Mouse (Mus musculus) adrenal gland, adult 2 months (tissue): Measurements from ENCODE around the gene Thsd4. TPM values are rescaled to one million over a fixed set of nuclear protein-coding genes. Genes with fewer than 3 reads are reported as not detected.
"Not testable (repeated sequence)": the region's sequence is repeated elsewhere in the genome, so short reads cannot be mapped to it uniquely, and the experiment has no call there.

Source experiments
- DNase-seq: peaks from one replicate; pipeline ENCODE4 v3.0.0; 2021
- polyA plus RNA-seq: library from polyadenylated mRNA; depleted of rRNA; stranded (reverse); fragments of >200 nt; gene quantifications from 2 replicates; pipeline ENCODE4 v1.2.3, GENCODE M21; 2012; rRNA removed
- total RNA-seq, 2 experiments: library from RNA; stranded (reverse); gene quantifications; 2 replicates each; pipeline ENCODE4 v1.2.3; 2021

Gene Thsd4
- total and polyA plus RNA-seq, 3 experiments = 2.4 to 5.0 (median 3.7) TPM

- DNase-seq = no peak
Observed at GRCm38 (mm10) chr9:59943826-59944225, 578.0 kb downstream of the Thsd4 start.

DNA sequence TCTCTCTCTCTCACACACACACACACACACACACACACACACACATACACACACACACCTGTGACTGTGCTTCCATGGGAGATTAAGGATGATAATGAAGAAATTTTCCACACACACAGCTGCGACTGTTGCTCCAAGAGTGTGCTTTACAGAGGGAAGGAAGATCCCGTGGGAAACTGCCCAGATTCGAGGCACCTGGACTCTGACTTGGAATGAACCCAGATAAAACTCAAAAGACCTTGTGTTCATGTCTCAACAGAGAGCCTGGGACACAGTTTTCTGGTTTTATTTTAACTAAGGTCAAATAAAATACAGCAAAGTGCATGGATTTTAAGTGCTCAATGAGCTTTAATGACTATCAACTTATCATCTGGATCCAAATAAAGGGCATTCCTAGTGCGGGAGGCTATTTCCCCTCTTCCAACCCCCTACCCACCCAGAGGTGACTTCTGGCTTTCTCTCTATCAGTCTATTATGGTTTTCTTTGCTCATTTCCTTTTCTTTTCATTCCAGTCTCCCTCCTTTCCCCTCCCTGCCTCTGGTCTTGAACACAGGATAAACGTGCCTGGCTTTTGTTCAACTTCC is 579.3 kb downstream of the Thsd4 start:
- no peak for DNase-seq

DNA sequence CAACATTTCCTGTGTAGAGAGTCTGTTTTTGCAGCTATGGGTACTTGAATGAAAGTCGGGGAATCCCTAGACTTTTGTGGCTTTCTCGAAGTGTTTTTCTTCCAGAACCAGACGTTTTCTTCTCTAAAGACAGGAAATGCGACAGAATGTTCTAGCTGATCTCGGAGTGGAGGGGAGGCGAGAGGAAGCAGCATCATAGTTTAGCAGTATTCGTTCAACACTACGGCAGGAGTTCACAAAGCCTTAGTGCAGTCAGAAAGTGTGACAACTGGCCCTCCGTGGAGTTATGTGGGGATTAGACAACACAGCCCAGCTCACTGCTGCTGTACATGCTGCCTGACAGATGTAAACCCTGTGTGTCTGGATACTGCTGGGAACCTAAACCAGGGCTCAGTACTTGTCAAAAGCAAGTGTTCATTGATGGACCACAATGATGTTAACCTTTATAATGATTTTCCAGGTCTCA is 579.9 kb downstream of the Thsd4 start:
- no peak for DNase-seq

- DNase-seq = no peak
Observed at GRCm38 (mm10) chr9:59940913-59941884, 580.6 kb downstream of the Thsd4 start.

- no peak for DNase-seq
Observed at GRCm38 (mm10) chr9:59939691-59940090, 582.2 kb downstream of the Thsd4 start.

DNA sequence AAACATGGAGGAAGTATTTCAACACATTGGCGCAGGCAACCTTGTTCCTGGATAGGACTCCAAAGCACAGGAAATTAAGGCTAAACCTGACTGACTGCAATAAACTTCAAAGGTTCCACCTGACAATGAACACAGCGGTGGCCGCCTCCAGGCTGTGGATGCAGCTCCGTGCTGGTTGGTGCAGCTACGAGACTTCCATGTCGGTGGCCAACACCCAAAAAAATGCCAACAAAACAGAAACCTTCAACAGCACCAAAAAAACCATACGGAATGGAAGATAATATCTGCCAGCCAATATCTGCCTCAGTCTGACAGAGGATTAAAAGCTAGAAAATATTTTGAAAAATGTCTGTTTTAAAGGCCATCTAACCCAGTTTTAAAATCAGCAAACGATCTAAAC is 583.3 kb downstream of the Thsd4 start:
- DNase-seq = no peak

DNA sequence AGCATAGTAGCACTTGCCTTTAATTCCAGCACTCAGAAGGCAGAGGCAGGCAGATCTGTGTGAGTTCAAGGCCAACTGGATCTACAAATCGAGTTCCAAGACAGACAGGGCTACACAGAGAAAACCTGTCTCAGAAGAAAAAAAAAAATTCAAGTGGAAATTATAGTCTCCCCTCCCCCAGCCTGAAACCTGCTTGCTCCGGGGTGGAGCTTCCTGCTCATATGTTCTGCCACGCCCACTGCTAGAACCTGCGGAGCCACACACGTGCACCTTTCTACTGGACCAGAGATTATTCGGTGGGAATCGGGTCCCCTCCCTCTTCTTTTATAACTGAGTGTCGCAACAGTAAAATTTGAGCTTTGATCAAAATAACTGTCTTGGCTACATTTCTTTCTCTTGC is 586.0 kb downstream of the Thsd4 start:
- DNase-seq = not testable (repeated sequence)

GRCm38 (mm10) chr9:59930248-59930647 is 591.6 kb downstream of the Thsd4 start:
- DNase-seq = no peak

Other genes starting within 250 kb of the Thsd4 start
- 10 to 100 TPM; 13.8 to 15.7 TPM for gene Lrrc49, start 166.1 kb upstream of the Thsd4 start, total RNA-seq
- 2.8 and 2.9 TPM in 2 replicates for gene Lrrc49, start 166.1 kb upstream of the Thsd4 start, polyA plus RNA-seq
- gene Larp6, start 190.9 kb upstream of the Thsd4 start, total RNA-seq = 1 to 10 TPM; 2.0 to 3.6 TPM
- 1.4 and 1.5 TPM in 2 replicates for gene Larp6, start 190.9 kb upstream of the Thsd4 start, polyA plus RNA-seq